Mouse (Mus musculus) adrenal gland, adult 10 weeks (tissue): ENCODE data around the gene Lgi2. TPM values are rescaled to one million over a fixed set of nuclear protein-coding genes. Genes with fewer than 3 reads are reported as not detected.

Experiments used
- polyA plus RNA-seq: library from polyadenylated mRNA; stranded (reverse); fragments of 350-450 nt; fragmentation: Illumina TruSeq; extraction: RNeasy Lipid Tissue Mini Kit (QIAGEN cat#74804); gene quantifications from one replicate; pipeline ENCODE4 v1.2.3, GENCODE M21; 2014; ENCODE audit warnings: low read depth, low replicate concordance

Gene Lgi2
- 0.64 TPM for polyA plus RNA-seq

DNA sequence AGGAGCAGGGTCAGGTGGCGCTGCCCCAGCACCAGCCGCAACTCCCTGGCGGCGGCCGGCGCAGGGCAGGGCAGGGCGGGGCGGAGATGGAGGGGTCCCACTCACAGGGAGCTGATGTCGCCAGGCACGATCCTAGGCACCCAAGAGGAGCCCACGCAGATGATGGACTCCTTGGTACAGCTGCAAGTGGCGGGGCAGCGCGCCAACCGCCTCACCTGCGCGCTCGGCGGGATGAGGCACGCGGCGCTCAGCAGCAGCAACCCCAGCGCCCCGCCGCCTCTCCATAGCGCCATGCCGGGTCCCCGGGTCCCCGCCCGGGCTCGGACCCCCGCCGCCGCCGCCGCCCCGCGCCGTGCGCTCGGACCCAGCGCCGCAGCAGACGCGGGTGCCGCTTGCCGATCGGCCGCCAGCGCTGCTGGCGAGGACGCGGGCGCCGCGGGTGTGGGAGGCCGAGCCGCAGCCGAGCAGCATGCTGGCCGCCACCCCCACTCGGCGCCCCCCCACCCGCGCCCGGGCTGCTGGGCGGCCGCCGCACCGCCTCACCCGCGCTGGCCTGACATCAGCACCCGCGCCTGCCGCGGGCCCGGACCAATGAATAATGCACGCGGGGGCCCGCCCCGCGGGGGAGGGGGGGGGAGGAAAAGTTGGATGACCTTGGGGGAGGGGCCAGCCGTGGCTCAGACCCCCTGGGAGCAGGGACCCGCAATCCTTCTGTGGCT lies at the start of gene Lgi2:
Gene Lgi2, minus strand, starts transcription at position 650 of the 719 bp plus-strand sequence.

Other genes with a start within 250 kb of the Lgi2 start
- gene Sod3, start 202.7 kb downstream of the Lgi2 start, polyA plus RNA-seq = 67.3 TPM
- gene Ccdc149, start 94.9 kb downstream of the Lgi2 start, polyA plus RNA-seq = 6.6 TPM
- 31.3 TPM for gene Sepsecs, start 103.2 kb upstream of the Lgi2 start, polyA plus RNA-seq
- 21.7 TPM for gene Pi4k2b, start 175.1 kb upstream of the Lgi2 start, polyA plus RNA-seq
- 22.0 TPM for gene Zcchc4, start 208.9 kb upstream of the Lgi2 start, polyA plus RNA-seq